Mouse (Mus musculus) small intestine, adult 2 months (tissue): Measurements from ENCODE around the gene Sdsl.

Experiments used
- CTCF ChIP-seq: fragments of 200-500 bp; IDR thresholded peaks from 2 replicates; pipeline ENCODE4 v1.5.1; 2012; ENCODE audit warnings: low read depth, mild to moderate bottlenecking, control low read depth, inconsistent platforms, low read length, moderate library complexity, mixed read lengths; ENCODE audit not compliant: insufficient replicate concordance, insufficient read length; ENCODE audit errors: extremely low read depth
- POLR2A ChIP-seq: fragments of 200-500 bp; IDR thresholded peaks from 2 replicates; pipeline ENCODE4 v1.6.1; 2012; ENCODE audit warnings: low read depth, mild to moderate bottlenecking, control low read depth, inconsistent platforms, low read length, moderate library complexity

DNA sequence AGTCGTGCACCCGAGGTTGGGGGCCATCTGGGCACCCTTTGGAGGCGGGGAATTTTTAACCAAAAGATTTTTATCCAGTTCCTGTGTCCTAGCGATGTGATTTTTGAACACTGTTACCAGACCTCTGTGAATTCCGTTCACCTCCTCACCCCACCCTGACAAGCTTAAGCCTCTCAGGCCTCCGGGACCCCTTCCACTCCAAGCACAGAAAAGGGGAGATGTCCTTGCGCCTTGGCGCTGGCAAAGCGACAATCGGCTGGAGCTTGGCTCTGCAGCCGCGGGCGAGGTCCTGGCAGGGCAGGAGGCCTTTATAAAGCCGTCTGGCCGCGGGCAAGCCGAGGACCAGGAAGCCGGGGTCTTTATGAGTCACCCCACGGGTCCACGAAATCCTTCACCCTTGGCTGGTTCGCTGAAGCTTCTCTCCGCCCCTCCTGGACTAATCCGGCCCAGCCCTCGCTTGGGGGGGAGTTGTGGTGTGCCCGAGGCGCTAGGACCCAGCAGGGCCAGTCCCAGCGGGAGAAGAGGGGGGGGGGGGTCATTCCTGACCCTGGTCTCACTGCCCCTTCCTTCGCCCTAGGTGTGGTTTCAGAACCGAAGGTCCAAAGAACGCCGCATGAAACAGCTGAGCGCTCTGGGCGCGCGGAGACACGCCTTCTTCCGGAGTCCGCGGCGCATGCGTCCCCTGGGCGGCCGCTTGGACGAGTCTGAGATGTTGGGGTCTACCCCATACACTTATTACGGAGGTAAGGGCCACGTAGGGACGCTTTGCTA, 36.7 kb downstream of the Sdsl start:
- TF ChIP-seq POLR2A (no peak), CTCF (no peak)
